ENCODE assay signal across 28 mouse cellular contexts in genomic region chr3:75584898-75585297, GRCm38 (mm10). TPM values are rescaled to one million over a fixed set of nuclear protein-coding genes. Genes with fewer than 3 reads are reported as not detected.
A peak's percentile ranks its signal among the peaks of the same experiment; 100 is the strongest.
DNase-seq lines count a peak whose midpoint lies in the region; ATAC-seq and TF ChIP-seq lines count a peak whose summit lies in the region.
"Had no signal": no experiment of that assay in that cellular context is flagged by ENCODE, and none has a peak within 500 bp of the region (broad histone marks: within the 10 kb centered on the region; RNA-seq: fewer than 3 reads in every experiment).

No protein-coding gene starts in this region.

- ATAC-seq in forebrain, embryonic 14.5 days, result no peak; the same call in 1 of the 2 replicates
- ATAC-seq: hindbrain, postnatal 0 days; intestine, embryonic 16.5 days; liver, postnatal 0 days; lung, postnatal 0 days; midbrain, embryonic 15.5 days had no signal

- no peak overlapping the region for H3K4me3 ChIP-seq in forebrain, embryonic 14.5 days (ENCODE audit: low read depth, low read length)
- no peak overlapping the region for H3K4me3 ChIP-seq in forebrain, embryonic 10.5 days
- H3K4me3 ChIP-seq in layer of hippocampus, adult 2 months, result no peak overlapping the region
- H3K4me3 ChIP-seq: embryonic facial prominence, embryonic 15.5 days; heart, embryonic 12.5 days; hindbrain, embryonic 10.5 days; limb, embryonic 12.5 days; midbrain, embryonic 15.5 days; neural tube, embryonic 12.5 days; stomach, embryonic 15.5 days had no signal

- DNase-seq in forebrain, embryonic 14.5 days (ENCODE audit: low spot score), result peak; percentile 38
- no peak for DNase-seq in forebrain, embryonic 10.5 days (ENCODE audit: extremely low spot score, low spot score)
- DNase-seq in layer of hippocampus, adult 2 months (ENCODE audit: low spot score in 2 of 2), result peak; percentile 21 to 34
- no peak for DNase-seq in layer of hippocampus, postnatal 36 days
- DNase-seq in right cerebral cortex, adult 18-20 months, result peak; percentile 34
- no peak for DNase-seq in right cerebral cortex, postnatal 36 days (ENCODE audit: low spot score in 2 of 2)
- DNase-seq in heart, adult 18-20 months, result no peak
- DNase-seq: adrenal gland, postnatal 14 days; cerebellum, adult 9-11 months; gastrocnemius, postnatal 10 days; heart, postnatal 10 days; kidney, adult 9 months; kidney, postnatal 14 days; liver, postnatal 0 days; thymus, adult 18-20 months; thymus, postnatal 4 days had no signal

- no peaks in the 10 kb centered on the region for H3K4me1 ChIP-seq in forebrain, embryonic 14.5 days (ENCODE audit: control insufficient read depth, insufficient read depth, low read length)
- H3K4me1 ChIP-seq in forebrain, embryonic 10.5 days, result no peaks in the 10 kb centered on the region
- H3K4me1 ChIP-seq: embryonic facial prominence, embryonic 15.5 days; heart, embryonic 12.5 days; hindbrain, embryonic 10.5 days; limb, embryonic 12.5 days; midbrain, embryonic 15.5 days; neural tube, embryonic 12.5 days; stomach, embryonic 15.5 days had no signal

- H3K4me2 ChIP-seq in forebrain, embryonic 14.5 days (ENCODE audit: low read length), result no peak overlapping the region
- H3K4me2 ChIP-seq: embryonic facial prominence, embryonic 15.5 days; heart, embryonic 12.5 days; limb, embryonic 12.5 days; liver, embryonic 11.5 days; midbrain, embryonic 15.5 days; neural tube, embryonic 12.5 days; stomach, embryonic 15.5 days had no signal

- no peak for TF ChIP-seq CTCF in layer of hippocampus, adult 2 months (conservative IDR thresholded peaks at IDR 0.05)

- H3K9ac ChIP-seq in forebrain, embryonic 14.5 days (ENCODE audit: low read length), result no peak overlapping the region
- H3K9ac ChIP-seq: embryonic facial prominence, embryonic 15.5 days; heart, embryonic 12.5 days; limb, embryonic 12.5 days; liver, postnatal 0 days; midbrain, embryonic 15.5 days; neural tube, embryonic 12.5 days; stomach, embryonic 15.5 days had no signal

- no peaks in the 10 kb centered on the region for H3K36me3 ChIP-seq in forebrain, embryonic 14.5 days (ENCODE audit: control insufficient read depth, insufficient read depth, low read length)
- no peaks in the 10 kb centered on the region for H3K36me3 ChIP-seq in forebrain, embryonic 10.5 days (replicated peaks)
- H3K36me3 ChIP-seq: embryonic facial prominence, embryonic 15.5 days; heart, embryonic 12.5 days; hindbrain, embryonic 10.5 days; limb, embryonic 12.5 days; midbrain, embryonic 15.5 days; neural tube, embryonic 12.5 days; stomach, embryonic 15.5 days had no signal

- H3K9me3 ChIP-seq in forebrain, embryonic 14.5 days (replicated peaks; ENCODE audit: control insufficient read depth, low read length), result no peaks in the 10 kb centered on the region
- no peaks in the 10 kb centered on the region for H3K9me3 ChIP-seq in forebrain, embryonic 10.5 days
- H3K9me3 ChIP-seq: embryonic facial prominence, embryonic 15.5 days; heart, embryonic 12.5 days; hindbrain, embryonic 10.5 days; limb, embryonic 12.5 days; midbrain, embryonic 15.5 days; neural tube, embryonic 12.5 days; stomach, embryonic 15.5 days had no signal

- WGBS in forebrain, embryonic 14.5 days, result 86% methylated on average over 4 of the region's 4 CpGs
- 90% methylated on average over 4 of the region's 4 CpGs for WGBS in forebrain, embryonic 10.5 days

- H3K27me3 ChIP-seq in forebrain, embryonic 14.5 days (replicated peaks; ENCODE audit: control insufficient read depth, insufficient read depth, low read length), result no peaks in the 10 kb centered on the region
- no peaks in the 10 kb centered on the region for H3K27me3 ChIP-seq in forebrain, embryonic 10.5 days (ENCODE audit: poor library complexity, severe bottlenecking)
- H3K27me3 ChIP-seq: embryonic facial prominence, embryonic 15.5 days; heart, embryonic 12.5 days; limb, embryonic 12.5 days; midbrain, embryonic 15.5 days; neural tube, embryonic 12.5 days; stomach, embryonic 15.5 days had no signal

- no peak overlapping the region for H3K27ac ChIP-seq in forebrain, embryonic 14.5 days (ENCODE audit: low read depth, low read length)
- H3K27ac ChIP-seq in forebrain, embryonic 10.5 days, result no peak overlapping the region
- H3K27ac ChIP-seq in layer of hippocampus, adult 2 months, result peak overlapping the region; percentile 53
- H3K27ac ChIP-seq: embryonic facial prominence, embryonic 15.5 days; hindbrain, embryonic 10.5 days; hindbrain, postnatal 0 days; limb, embryonic 12.5 days; macrophage; midbrain, embryonic 15.5 days; neural tube, embryonic 12.5 days; stomach, embryonic 15.5 days had no signal

RNA-seq across cellular contexts. Expression of gene Serpini1, which starts 27.6 kb away (rescaled TPM):
- 119 and 148 TPM in 2 replicates for polyA plus RNA-seq in forebrain, embryonic 14.5 days (2014; fragmentation: Nextera tagmentation; extraction: Ambion mirVana)
- polyA plus RNA-seq in forebrain, embryonic 10.5 days (2016; fragmentation: Nextera tagmentation; extraction: Ambion mirVana), result 5.6 and 6.1 TPM in 2 replicates
- total RNA-seq in layer of hippocampus, adult 2 months (2021), result 100 to 1,000 TPM; 182 to 189 TPM
- total RNA-seq in layer of hippocampus, postnatal 36 days (2021), result 100 to 1,000 TPM; 175 to 193 TPM
- 1 to 10 TPM; 3.6 to 5.0 TPM for total RNA-seq in heart, adult 18-20 months (2021)

RNA-seq across cellular contexts. Expression of gene Pdcd10, which starts 28.2 kb away (rescaled TPM):
- polyA plus RNA-seq in forebrain, embryonic 14.5 days (2014; fragmentation: Nextera tagmentation; extraction: Ambion mirVana), result 103 and 106 TPM in 2 replicates
- polyA plus RNA-seq in forebrain, embryonic 10.5 days (2016; fragmentation: Nextera tagmentation; extraction: Ambion mirVana), result 80.6 and 88.1 TPM in 2 replicates
- total RNA-seq in layer of hippocampus, adult 2 months (2021), result 10 to 100 TPM; 58.3 to 62.9 TPM
- 10 to 100 TPM; 56.0 to 69.8 TPM for total RNA-seq in layer of hippocampus, postnatal 36 days (2021)
- total RNA-seq in heart, adult 18-20 months (2021), result 10 to 100 TPM; 24.6 to 25.6 TPM

Comparison
In these comparisons a context has a peak if more than half of its experiments do, and no peak if none do; other contexts are left out.
1. DNase-seq: peak in forebrain, embryonic 14.5 days (single experiment), layer of hippocampus, adult 2 months (2 of 2) and right cerebral cortex, adult 18-20 months (single experiment); none in forebrain, embryonic 10.5 days (single experiment), layer of hippocampus, postnatal 36 days (0 of 2), right cerebral cortex, postnatal 36 days (0 of 2) and heart, adult 18-20 months (0 of 2).
2. RNA of gene Serpini1, which starts 27.6 kb away (total RNA-seq): 175 to 193 TPM in layer of hippocampus, postnatal 36 days and 182 to 189 TPM in layer of hippocampus, adult 2 months; 3.6 to 5.0 TPM in heart, adult 18-20 months; every median in the first group is over 10 times any median in the second.